Mouse (Mus musculus) forebrain, postnatal 0 days (tissue): ENCODE measurements around the gene Lpar1. TPM values are rescaled to one million over a fixed set of nuclear protein-coding genes. Genes with fewer than 3 reads are reported as not detected.

Source experiments
- ATAC-seq: fragments of 200-750 bp; cut with Nextera tagmentation; 2 replicates; pipeline ENCODE4 v1.8.0; 2017; ENCODE audit warnings: mild to moderate bottlenecking, moderate library complexity
- DNase-seq: peaks from one replicate; pipeline ENCODE4 v3.0.0-alpha.2; 2015
- H3K27ac ChIP-seq: fragments of 300-500 bp; sonication (generic); 2 replicates; pipeline ENCODE4 v1.5.1; 2014; ENCODE audit warnings: low read depth, mild to moderate bottlenecking, antibody characterized with exemption, low read length, moderate library complexity, mixed read lengths
- H3K27me3 ChIP-seq: fragments of 300-500 bp; sonication (generic); 2 replicates; pipeline ENCODE4 v1.6.1; 2014; ENCODE audit warnings: mild to moderate bottlenecking, low read length, mixed read lengths; ENCODE audit not compliant: insufficient read depth
- H3K36me3 ChIP-seq: fragments of 300-500 bp; sonication (generic); 2 replicates; pipeline ENCODE4 v1.6.1; 2014; ENCODE audit warnings: mild to moderate bottlenecking, moderate library complexity; ENCODE audit not compliant: insufficient read depth
- H3K4me1 ChIP-seq: fragments of 300-500 bp; sonication (generic); 2 replicates; pipeline ENCODE4 v1.6.1; 2014; ENCODE audit warnings: antibody characterized with exemption; ENCODE audit not compliant: insufficient read depth
- H3K4me2 ChIP-seq: fragments of 300-500 bp; sonication (generic); 2 replicates; pipeline ENCODE4 v1.6.1; 2014; ENCODE audit warnings: low read depth, mild to moderate bottlenecking, moderate library complexity
- H3K4me3 ChIP-seq: fragments of 300-500 bp; sonication (generic); 2 replicates; pipeline ENCODE4 v1.5.1; 2014; ENCODE audit warnings: low read depth, low read length, mixed read lengths
- H3K9ac ChIP-seq: fragments of 300-500 bp; sonication (generic); 2 replicates; pipeline ENCODE4 v1.6.1; 2014; ENCODE audit warnings: mild to moderate bottlenecking
- H3K9me3 ChIP-seq: fragments of 300-500 bp; sonication (generic); 2 replicates; pipeline ENCODE4 v1.6.1; 2016; ENCODE audit warnings: low read length
- CTCF ChIP-seq: sonication (generic); IDR thresholded peaks from 2 replicates; pipeline ENCODE4 v1.5.1; 2016; ENCODE audit warnings: antibody characterized with exemption, control low read depth, low read depth
- WGBS: fragments of 180-500 bp; shearing (Covaris S2); extraction: QIAGEN DNeasy Blood & Tissue Kit; methylation state at CpG from one replicate; pipeline ENCODE4 v1.1.7; 2014; 5-methylcytosine and 5-hydroxymethylcytosine counted together
- microRNA-seq, 2 experiments: library from miRNA; unstranded; fragments of <30 nt; microRNA quantifications; one replicate each; pipeline ENCODE4; 2016
- polyA plus RNA-seq: library from polyadenylated mRNA; unstranded; fragments of >200 nt; fragmentation: Nextera tagmentation; extraction: Ambion mirVana; gene quantifications from 2 replicates; pipeline ENCODE4 v1.2.1, GENCODE M21; 2015
- total RNA-seq: library from RNA; depleted of rRNA; stranded (reverse); fragments of >200 nt; gene quantifications from 2 replicates; pipeline ENCODE4 v1.2.3, GENCODE M21; 2014; rRNA removed

The Lpar1 gene
- total and polyA plus RNA-seq, 2 experiments from 2014 or later = 17.3 to 26.2 TPM

GRCm38 (mm10) chr4:58423276-58423930, 130.3 kb downstream of the Lpar1 start:
- H3K4me2 ChIP-seq = no peak overlapping the region
- H3K4me3 ChIP-seq = no peak overlapping the region
- H3K9ac ChIP-seq = no peak overlapping the region
- WGBS = 58% methylated on average over 9 of the region's 9 CpGs
- H3K9me3 ChIP-seq = no peaks in the 10 kb centered on the region
- no peaks in the 10 kb centered on the region for H3K27me3 ChIP-seq
- no peaks in the 10 kb centered on the region for H3K4me1 ChIP-seq
- ATAC-seq (peak; percentile 54; the same call in 1 of the 2 replicates), DNase-seq (peak; percentile 55)
- no peak for TF ChIP-seq CTCF
- no peak overlapping the region for H3K27ac ChIP-seq
- no peaks in the 10 kb centered on the region for H3K36me3 ChIP-seq

DNA sequence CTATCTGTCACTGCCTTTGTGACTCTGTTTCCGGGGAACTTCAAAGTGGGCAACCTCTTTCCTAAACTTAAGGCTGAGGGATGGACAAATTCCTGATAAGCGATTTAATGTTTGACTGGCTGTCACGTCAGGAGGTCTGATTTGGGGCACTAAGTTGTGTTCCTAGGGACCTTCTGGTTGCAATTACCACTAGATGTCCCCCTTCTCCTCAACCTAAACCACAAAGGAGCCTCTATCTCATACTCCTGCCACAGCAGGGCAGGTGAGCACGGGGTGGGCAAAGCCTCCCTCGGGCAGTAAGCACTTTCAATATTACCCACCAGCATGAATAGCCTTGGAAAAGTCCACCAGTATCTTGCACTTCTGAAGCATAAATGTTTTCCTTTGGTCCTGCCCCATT, 134.5 kb downstream of the Lpar1 start:
- no peak overlapping the region for H3K4me3 ChIP-seq
- H3K36me3 ChIP-seq = no peaks in the 10 kb centered on the region
- H3K4me2 ChIP-seq = no peak overlapping the region
- H3K9me3 ChIP-seq = no peaks in the 10 kb centered on the region
- ATAC-seq (no peak), DNase-seq (no peak)
- no peaks in the 10 kb centered on the region for H3K27me3 ChIP-seq
- 0 out of 2 replicates have a peak, but pooled peaks have one; percentile 14 for TF ChIP-seq CTCF
- 46% methylated on average over 5 of the region's 5 CpGs for WGBS
- H3K27ac ChIP-seq = no peak overlapping the region
- H3K4me1 ChIP-seq = no peaks in the 10 kb centered on the region
- H3K9ac ChIP-seq = no peak overlapping the region

DNA sequence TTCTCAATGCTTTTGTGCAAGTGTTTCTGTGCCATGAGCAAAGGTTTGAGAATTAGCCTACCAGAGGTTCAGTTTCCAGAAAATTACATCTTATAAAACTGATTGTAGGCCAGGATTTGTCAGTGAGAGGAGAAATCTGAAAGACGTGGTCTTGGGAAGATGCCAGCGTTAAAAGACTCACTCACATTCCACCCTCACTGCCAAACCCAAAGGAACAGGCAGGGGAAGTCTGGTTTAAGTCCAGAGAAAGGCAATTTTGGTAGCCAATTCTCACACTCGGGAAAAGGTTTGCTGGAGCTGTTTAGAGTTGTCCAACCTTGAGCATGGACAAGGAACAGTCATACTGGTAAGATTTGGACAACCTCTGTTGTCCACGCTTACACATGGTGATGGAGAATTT, 136.4 kb downstream of the Lpar1 start:
- TF ChIP-seq CTCF = no peak
- Histone ChIP-seq H3K9me3 (no peaks in the 10 kb centered on the region), H3K4me1 (no peaks in the 10 kb centered on the region), H3K27me3 (no peaks in the 10 kb centered on the region), H3K27ac (no peak overlapping the region), H3K4me2 (no peak overlapping the region), H3K9ac (no peak overlapping the region), H3K4me3 (no peak overlapping the region), H3K36me3 (no peaks in the 10 kb centered on the region)
- 42% methylated on average over 4 of the region's 4 CpGs for WGBS
- DNase-seq = no peak
- no peak for ATAC-seq

GRCm38 (mm10) chr4:58415537-58415936, 138.2 kb downstream of the Lpar1 start:
- no peak overlapping the region for H3K4me2 ChIP-seq
- no peak overlapping the region for H3K4me3 ChIP-seq
- DNase-seq (no peak), ATAC-seq (no peak)
- WGBS = 92% methylated on average over 3 of the region's 3 CpGs
- no peaks in the 10 kb centered on the region for H3K4me1 ChIP-seq
- no peaks in the 10 kb centered on the region for H3K36me3 ChIP-seq
- no peaks in the 10 kb centered on the region for H3K9me3 ChIP-seq
- H3K27ac ChIP-seq = no peak overlapping the region
- no peaks in the 10 kb centered on the region for H3K27me3 ChIP-seq
- no peak for TF ChIP-seq CTCF
- H3K9ac ChIP-seq = no peak overlapping the region

- Histone ChIP-seq H3K4me2 (no peak overlapping the region), H3K4me3 (no peak overlapping the region), H3K27me3 (no peaks in the 10 kb centered on the region), H3K4me1 (no peaks in the 10 kb centered on the region), H3K9me3 (no peaks in the 10 kb centered on the region), H3K27ac (no peak overlapping the region), H3K9ac (no peak overlapping the region), H3K36me3 (no peaks in the 10 kb centered on the region)
- no peak for TF ChIP-seq CTCF
- no peak for DNase-seq
- 81% methylated on average over 13 of the region's 13 CpGs for WGBS
- no peak for ATAC-seq
These were observed 140.2 kb downstream of the Lpar1 start for GRCm38 (mm10) chr4:58413188-58414185.

DNA sequence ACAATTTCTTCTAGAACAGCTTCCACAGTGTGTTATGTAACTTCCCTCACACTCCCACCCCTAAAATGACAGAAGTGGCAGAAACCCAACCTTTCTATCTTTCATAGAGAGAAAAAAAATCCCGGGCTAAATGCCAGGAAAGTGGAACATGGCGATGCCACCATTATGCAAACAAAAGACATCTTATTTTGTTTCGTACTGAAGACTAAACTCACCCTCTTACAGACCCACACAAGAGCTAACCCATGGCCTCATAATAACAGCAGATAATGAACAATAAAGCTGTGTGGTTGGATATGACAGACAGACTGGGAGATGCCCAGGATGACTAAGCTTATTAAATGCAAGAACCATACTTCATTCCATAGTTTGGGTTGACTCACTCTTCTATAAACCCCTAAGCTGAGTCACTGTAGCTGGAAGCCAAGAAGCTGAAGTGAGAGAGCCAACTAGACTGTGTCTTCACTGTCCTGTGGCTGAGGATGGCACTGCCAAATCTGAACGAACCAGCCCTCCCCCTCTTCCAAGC, 151.7 kb downstream of the Lpar1 start:
- WGBS = 53% methylated on average over 4 of the region's 4 CpGs
- no peak for TF ChIP-seq CTCF
- no peaks in the 10 kb centered on the region for H3K4me1 ChIP-seq
- H3K36me3 ChIP-seq = no peaks in the 10 kb centered on the region
- H3K9me3 ChIP-seq = no peaks in the 10 kb centered on the region
- peak; percentile 21; the same call in 1 of the 2 replicates for ATAC-seq
- H3K9ac ChIP-seq = no peak overlapping the region
- peak; percentile 15 for DNase-seq
- no peaks in the 10 kb centered on the region for H3K27me3 ChIP-seq
- H3K4me3 ChIP-seq = no peak overlapping the region
- no peak overlapping the region for H3K27ac ChIP-seq
- no peak overlapping the region for H3K4me2 ChIP-seq

- Histone ChIP-seq H3K27ac (no peak overlapping the region), H3K4me1 (no peaks in the 10 kb centered on the region), H3K4me3 (no peak overlapping the region), H3K4me2 (no peak overlapping the region), H3K9ac (no peak overlapping the region), H3K36me3 (no peaks in the 10 kb centered on the region), H3K27me3 (no peaks in the 10 kb centered on the region), H3K9me3 (no peaks in the 10 kb centered on the region)
- DNase-seq (peak; percentile 92), ATAC-seq (peak; percentile 95)
- TF ChIP-seq CTCF = no peak
- 58% methylated on average over 12 of the region's 12 CpGs for WGBS
These were observed 152.8 kb downstream of the Lpar1 start for GRCm38 (mm10) chr4:58400861-58401341.

Small RNA genes lying within 50 kb of the gene (microRNA-seq; reads per million reads assigned to microRNA genes)
- gene Mir3095 = 0 to 0.77 reads per million in 2 experiments

Other genes starting within 250 kb of the Lpar1 start
- gene Olfr267, start 233.8 kb upstream of the Lpar1 start, total RNA-seq = 0.08 and 1.5 TPM in 2 replicates
- gene Olfr267, start 233.8 kb upstream of the Lpar1 start, polyA plus RNA-seq = 0.04 TPM in 1 of 2 replicates, not detected in the other